Mouse (Mus musculus) liver, embryonic 11.5 days (tissue): ENCODE measurements at regions not wholly inside any gene's neighbourhood (a gene's known extent, or its start where the extent isn't known, plus 50 kb on each side); places are given as distances from the start of the nearest gene placed in this dataset.

ENCODE experiments used
- ATAC-seq: fragments of 200-750 bp; cut with Nextera tagmentation; replicated peaks from 2 replicates; pipeline ENCODE4 v1.8.0; 2017; ENCODE audit warnings: moderate number of reproducible peaks, mild to moderate bottlenecking, moderate TSS enrichment, moderate library complexity; ENCODE audit not compliant: low FRiP score
- DNase-seq: peaks from one replicate; pipeline ENCODE4 v3.0.0-alpha.2; 2017; ENCODE audit warnings: low spot score
- H3K27ac ChIP-seq: fragments of 300-500 bp; sonication (generic); 2 replicates; pipeline ENCODE4 v1.5.1; 2014; ENCODE audit warnings: mild to moderate bottlenecking, low read depth, low read length, control low read depth
- H3K27me3 ChIP-seq: fragments of 300-500 bp; sonication (generic); replicated peaks from 2 replicates; pipeline ENCODE4 v1.6.1; 2014; ENCODE audit warnings: low read length, mixed read lengths; ENCODE audit not compliant: control insufficient read depth, insufficient read depth
- H3K36me3 ChIP-seq: fragments of 300-500 bp; sonication (generic); 2 replicates; pipeline ENCODE4 v1.6.1; 2014; ENCODE audit warnings: mild to moderate bottlenecking, low read length, moderate library complexity, mixed read lengths; ENCODE audit not compliant: control insufficient read depth, insufficient read depth
- H3K4me1 ChIP-seq: fragments of 300-500 bp; sonication (generic); replicated peaks from 2 replicates; pipeline ENCODE4 v1.6.1; 2014; ENCODE audit warnings: low read length, mixed read lengths; ENCODE audit not compliant: control insufficient read depth, insufficient read depth
- H3K4me2 ChIP-seq: fragments of 300-500 bp; sonication (generic); 2 replicates; pipeline ENCODE4 v1.6.1; 2014; ENCODE audit warnings: mild to moderate bottlenecking, control low read depth, moderate library complexity
- H3K4me3 ChIP-seq: fragments of 300-500 bp; sonication (generic); 2 replicates; pipeline ENCODE4 v1.5.1; 2014; ENCODE audit warnings: low read depth, low read length, control low read depth
- H3K9ac ChIP-seq: fragments of 300-500 bp; sonication (generic); 2 replicates; pipeline ENCODE4 v1.6.1; 2014; ENCODE audit warnings: low read depth, low read length, control low read depth
- H3K9me3 ChIP-seq: fragments of 300-500 bp; sonication (generic); 2 replicates; pipeline ENCODE4 v1.6.1; 2016; ENCODE audit warnings: low read length, inconsistent platforms, mixed read lengths; ENCODE audit not compliant: control insufficient read depth
- WGBS: fragments of 180-500 bp; shearing (Covaris S2); extraction: QIAGEN DNeasy Blood & Tissue Kit; methylation state at CpG from one replicate; pipeline ENCODE4 v1.1.7; 2014; 5-methylcytosine and 5-hydroxymethylcytosine counted together

DNA sequence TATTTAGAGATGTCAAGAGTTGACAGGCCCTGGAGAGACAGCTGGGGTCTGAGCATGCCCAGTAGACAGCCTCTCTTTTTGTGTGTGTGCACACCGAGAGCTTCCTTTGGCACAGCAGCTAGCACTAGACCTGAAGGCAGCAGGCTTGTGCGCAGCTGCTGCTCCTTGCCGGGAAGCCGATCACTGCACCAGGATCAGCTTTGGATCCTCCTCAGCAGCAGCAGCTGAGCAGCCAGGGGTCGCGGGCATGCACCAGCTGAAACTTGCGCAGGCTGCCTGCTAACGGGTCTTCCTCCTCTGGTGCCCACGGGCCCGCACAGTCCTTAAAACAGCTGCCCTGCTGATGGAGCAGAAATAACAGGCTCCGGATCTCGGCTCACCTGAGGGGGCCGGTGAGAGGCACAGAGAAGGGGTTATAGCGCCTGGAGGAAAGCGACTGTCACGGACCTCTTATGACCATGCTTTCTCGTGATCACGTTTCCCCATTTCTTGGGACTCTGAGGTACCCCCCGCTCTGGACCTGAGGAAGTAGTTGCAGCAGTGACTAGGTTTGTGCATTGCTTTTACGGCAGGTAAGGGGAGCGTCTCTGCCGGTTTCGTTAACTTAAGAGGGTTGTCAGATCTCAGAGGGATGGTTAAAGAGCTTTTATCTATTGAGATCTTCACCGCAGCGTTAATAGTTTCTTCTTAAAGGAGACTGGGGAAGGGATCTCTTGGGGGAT, 57.8 kb upstream of the Arhgap18 start:
- no peaks in the 10 kb centered on the region for H3K9me3 ChIP-seq
- no peaks in the 10 kb centered on the region for H3K36me3 ChIP-seq
- H3K27ac ChIP-seq: no peak overlapping the region
- H3K9ac ChIP-seq: no peak overlapping the region
- whole genome bisulfite sequencing: 5% methylated on average over 25 of the region's 25 CpGs
- DNase-seq (peak; percentile 33), ATAC-seq (no peak)
- H3K4me2 ChIP-seq: peak overlapping the region; percentile 65
- H3K27me3 ChIP-seq: no peaks in the 10 kb centered on the region; the same call in 1 of the 2 replicates
- H3K4me1 ChIP-seq: no peaks in the 10 kb centered on the region
- peak overlapping the region; percentile 29 for H3K4me3 ChIP-seq
